Mouse (Mus musculus): ENCODE results near the gene Hapln1. TPM values are rescaled to one million over a fixed set of nuclear protein-coding genes. Genes with fewer than 3 reads are reported as not detected.

Hapln1 gene
- 9.5 and 11.8 TPM in 2 replicates for polyA plus RNA-seq (2014; fragmentation: Nextera tagmentation; extraction: Ambion mirVana)

DNA sequence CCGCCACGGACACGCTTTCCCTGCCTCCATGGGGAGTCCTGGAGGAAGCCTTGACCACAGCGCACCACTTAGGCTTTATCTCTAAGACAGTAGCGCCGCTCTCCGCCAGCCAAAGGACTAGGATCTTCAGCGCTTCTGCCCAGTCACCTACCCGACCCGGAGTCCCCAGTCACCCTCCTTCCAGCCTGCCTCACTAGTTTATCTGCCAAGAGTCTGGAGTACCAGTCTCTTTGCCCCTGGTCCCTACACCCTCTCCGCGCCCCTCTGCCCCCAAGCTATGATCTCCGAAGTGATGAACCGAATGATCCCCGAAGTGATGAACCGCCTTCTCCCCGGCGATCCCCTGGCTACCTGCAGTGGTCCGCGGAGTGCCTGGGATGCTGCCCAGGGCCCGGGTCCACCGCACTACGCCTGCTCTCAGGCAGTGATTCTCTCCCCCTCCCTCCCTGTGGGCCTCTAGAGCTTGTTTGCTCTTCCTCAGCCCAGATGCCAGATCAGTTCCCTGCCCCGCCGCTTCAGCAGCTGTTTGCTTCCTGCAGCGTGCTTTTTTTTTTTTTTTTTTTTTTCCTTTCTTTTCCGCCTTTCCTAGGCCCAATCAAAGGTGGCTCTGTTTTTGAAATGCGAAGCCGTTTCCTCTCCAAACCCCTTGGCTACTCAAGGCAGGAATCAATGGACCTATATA is at the start of gene Hapln1:
Hapln1 (plus strand) TSS at position 592 of the 682 bp plus-strand sequence.
- Histone ChIP-seq H3K27ac (replicated peaks; ENCODE audit: low read depth, low read length) (peak within 1 kb of the TSS; percentile 65; the same call in 1 of the 2 replicates), H3K27me3 (ENCODE audit: control insufficient read depth, insufficient read depth, low read length) (no peaks in the 10 kb centered on the region), H3K4me2 (ENCODE audit: low read depth, low read length) (peak within 1 kb of the TSS; percentile 70), H3K4me3 (ENCODE audit: low read depth, low read length) (peak within 1 kb of the TSS; percentile 48), H3K9me3 (replicated peaks; ENCODE audit: control insufficient read depth, low read length) (no peaks in the 10 kb centered on the region), H3K4me1 (ENCODE audit: control insufficient read depth, insufficient read depth, low read length) (no peaks in the 10 kb centered on the region), H3K36me3 (replicated peaks; ENCODE audit: control insufficient read depth, insufficient read depth, low read depth, low read length) (no peaks in the 10 kb centered on the region), H3K9ac (replicated peaks; ENCODE audit: low read length) (peak within 1 kb of the TSS; percentile 61)
- WGBS = 2% methylated on average over 29 of the region's 29 CpGs
- ATAC-seq (replicated peaks; ENCODE audit: insufficient number of reproducible peaks, low FRiP score, low TSS enrichment, low read depth) (peak; percentile 81), DNase-seq (ENCODE audit: low spot score) (peak; percentile 77)

DNA sequence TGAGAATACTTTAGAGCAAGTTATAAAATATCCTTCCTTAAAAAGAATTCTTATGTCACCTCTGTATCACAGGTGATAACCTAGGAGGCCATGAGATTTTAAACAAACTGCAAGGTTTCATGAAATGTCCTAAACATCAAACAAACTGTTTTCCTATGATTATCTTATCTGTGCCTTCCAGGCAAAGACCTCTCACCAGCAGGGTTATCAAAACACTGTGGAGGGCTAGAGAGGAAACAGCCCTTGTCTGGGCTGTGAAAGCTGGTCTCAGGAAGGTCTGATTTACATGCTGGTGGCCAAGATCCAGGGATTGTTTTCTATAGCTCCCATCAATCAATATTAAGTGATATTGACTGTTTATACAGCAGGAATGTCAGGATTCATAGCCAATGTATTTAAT is 46.4 kb upstream of the Hapln1 start:
- H3K4me1 ChIP-seq (ENCODE audit: control insufficient read depth, insufficient read depth, low read length) = no peaks in the 10 kb centered on the region
- no peak overlapping the region for H3K4me2 ChIP-seq (ENCODE audit: low read depth, low read length)
- H3K27ac ChIP-seq (replicated peaks; ENCODE audit: low read depth, low read length) = no peak overlapping the region
- no peak overlapping the region for H3K4me3 ChIP-seq (ENCODE audit: low read depth, low read length)
- H3K36me3 ChIP-seq (replicated peaks; ENCODE audit: control insufficient read depth, insufficient read depth, low read depth, low read length) = no peaks in the 10 kb centered on the region
- H3K9ac ChIP-seq (replicated peaks; ENCODE audit: low read length) = no peak overlapping the region
- H3K27me3 ChIP-seq (ENCODE audit: control insufficient read depth, insufficient read depth, low read length) = no peaks in the 10 kb centered on the region
- no peaks in the 10 kb centered on the region for H3K9me3 ChIP-seq (replicated peaks; ENCODE audit: control insufficient read depth, low read length)
- no peak for ATAC-seq (replicated peaks; ENCODE audit: insufficient number of reproducible peaks, low FRiP score, low TSS enrichment, low read depth)
- DNase-seq (ENCODE audit: low spot score) = no peak

DNA sequence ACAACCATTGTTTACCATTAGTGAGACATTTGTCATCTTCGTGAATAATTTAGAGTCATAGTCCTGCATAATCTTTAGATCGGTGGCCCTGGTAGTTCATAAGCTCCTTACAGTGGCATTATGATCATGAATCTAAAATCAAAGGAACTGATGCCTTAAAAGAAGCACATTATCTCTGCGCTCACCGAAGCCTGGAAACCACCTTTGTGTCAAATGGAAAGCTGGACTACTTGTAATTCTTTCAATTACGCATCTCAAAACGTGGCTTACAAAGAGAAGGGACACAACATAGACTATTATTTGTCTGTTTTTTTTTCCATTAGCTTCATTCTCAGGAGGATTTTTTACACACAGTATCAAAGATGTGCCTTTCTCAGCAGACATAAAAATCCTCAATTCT is 45.9 kb upstream of the Hapln1 start:
- 76% methylated on average over 6 of the region's 6 CpGs for WGBS
- Histone ChIP-seq H3K9me3 (replicated peaks; ENCODE audit: control insufficient read depth, low read length) (no peaks in the 10 kb centered on the region), H3K4me2 (ENCODE audit: low read depth, low read length) (no peak overlapping the region), H3K9ac (replicated peaks; ENCODE audit: low read length) (no peak overlapping the region), H3K4me1 (ENCODE audit: control insufficient read depth, insufficient read depth, low read length) (no peaks in the 10 kb centered on the region), H3K27ac (replicated peaks; ENCODE audit: low read depth, low read length) (no peak overlapping the region), H3K27me3 (ENCODE audit: control insufficient read depth, insufficient read depth, low read length) (no peaks in the 10 kb centered on the region), H3K36me3 (replicated peaks; ENCODE audit: control insufficient read depth, insufficient read depth, low read depth, low read length) (no peaks in the 10 kb centered on the region), H3K4me3 (ENCODE audit: low read depth, low read length) (no peak overlapping the region)
- DNase-seq (ENCODE audit: low spot score) (no peak), ATAC-seq (replicated peaks; ENCODE audit: insufficient number of reproducible peaks, low FRiP score, low TSS enrichment, low read depth) (no peak)

DNA sequence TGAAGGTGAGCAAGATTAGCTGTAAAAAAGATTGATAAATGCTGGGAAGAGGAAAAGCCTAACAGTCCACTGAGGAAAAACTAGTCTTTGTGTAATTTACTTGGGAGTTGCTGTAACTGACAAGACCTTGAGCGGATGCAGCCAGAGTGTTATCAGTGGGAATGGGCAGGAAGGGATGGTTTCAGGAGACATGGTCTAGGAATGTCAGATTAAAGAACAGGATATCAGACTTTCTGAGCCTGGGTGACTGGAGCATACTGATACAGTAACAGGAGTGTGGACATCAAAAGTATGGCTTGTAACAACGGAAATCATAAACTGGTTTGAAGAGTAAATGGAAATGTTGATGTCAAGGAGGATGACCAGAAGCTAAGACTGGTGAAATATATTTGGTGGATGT is 43.0 kb upstream of the Hapln1 start:
- no peak overlapping the region for H3K27ac ChIP-seq (replicated peaks; ENCODE audit: low read depth, low read length)
- no peak overlapping the region for H3K4me2 ChIP-seq (ENCODE audit: low read depth, low read length)
- no peak overlapping the region for H3K4me3 ChIP-seq (ENCODE audit: low read depth, low read length)
- no peaks in the 10 kb centered on the region for H3K36me3 ChIP-seq (replicated peaks; ENCODE audit: control insufficient read depth, insufficient read depth, low read depth, low read length)
- ATAC-seq (replicated peaks; ENCODE audit: insufficient number of reproducible peaks, low FRiP score, low TSS enrichment, low read depth) (no peak), DNase-seq (ENCODE audit: low spot score) (no peak)
- WGBS = 81% methylated on average over 2 of the region's 2 CpGs
- H3K9ac ChIP-seq (replicated peaks; ENCODE audit: low read length) = no peak overlapping the region
- no peaks in the 10 kb centered on the region for H3K4me1 ChIP-seq (ENCODE audit: control insufficient read depth, insufficient read depth, low read length)
- H3K9me3 ChIP-seq (replicated peaks; ENCODE audit: control insufficient read depth, low read length) = no peaks in the 10 kb centered on the region
- H3K27me3 ChIP-seq (ENCODE audit: control insufficient read depth, insufficient read depth, low read length) = no peaks in the 10 kb centered on the region

DNA sequence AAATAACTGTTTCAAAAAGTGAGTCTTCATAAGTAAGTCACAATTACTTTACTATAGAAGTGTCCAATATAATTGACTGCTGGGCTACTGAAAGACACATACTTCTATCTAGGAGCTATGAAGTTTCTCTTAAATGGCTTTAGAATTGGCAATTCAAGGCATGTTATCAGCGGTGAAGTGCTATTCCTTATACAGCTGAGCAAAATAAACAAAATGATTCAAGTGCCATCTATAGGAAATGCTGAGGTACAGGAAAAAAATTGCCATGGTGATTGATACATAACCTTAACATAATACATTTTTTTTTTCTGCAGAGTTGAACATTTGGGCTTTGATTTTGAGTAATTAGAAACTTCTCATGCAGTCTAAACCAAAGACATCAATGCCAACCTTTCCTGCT is 40.2 kb upstream of the Hapln1 start:
- WGBS = 77% methylated on average over 1 of the region's 1 CpGs

DNA sequence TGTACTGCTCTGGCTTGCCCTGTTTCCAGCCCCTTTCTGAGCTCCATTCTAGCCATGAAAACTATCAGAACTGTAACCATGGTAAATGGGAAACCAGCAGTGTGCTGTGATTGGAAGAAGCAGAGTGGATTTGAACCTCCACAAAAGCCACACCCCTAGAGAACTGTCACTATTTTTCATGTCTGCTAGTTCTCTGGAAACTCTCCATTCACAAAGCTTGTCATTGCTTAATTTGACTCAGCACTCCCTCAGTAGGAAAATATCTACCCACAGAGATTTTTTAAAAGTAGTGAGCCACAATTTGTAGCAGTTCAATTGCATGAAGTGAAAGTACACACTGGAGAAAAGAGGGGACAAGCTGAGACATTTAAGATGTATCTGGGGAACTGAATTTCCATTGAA is 18.1 kb upstream of the Hapln1 start:
- no peaks in the 10 kb centered on the region for H3K36me3 ChIP-seq (replicated peaks; ENCODE audit: control insufficient read depth, insufficient read depth, low read depth, low read length)
- no peak overlapping the region for H3K4me3 ChIP-seq (ENCODE audit: low read depth, low read length)
- no peaks in the 10 kb centered on the region for H3K27me3 ChIP-seq (ENCODE audit: control insufficient read depth, insufficient read depth, low read length)
- ATAC-seq (replicated peaks; ENCODE audit: insufficient number of reproducible peaks, low FRiP score, low TSS enrichment, low read depth) = no peak
- DNase-seq (ENCODE audit: low spot score) = no peak
- no peak overlapping the region for H3K4me2 ChIP-seq (ENCODE audit: low read depth, low read length)
- H3K27ac ChIP-seq (replicated peaks; ENCODE audit: low read depth, low read length) = no peak overlapping the region
- no peak overlapping the region for H3K9ac ChIP-seq (replicated peaks; ENCODE audit: low read length)
- H3K9me3 ChIP-seq (replicated peaks; ENCODE audit: control insufficient read depth, low read length) = no peaks in the 10 kb centered on the region
- H3K4me1 ChIP-seq (ENCODE audit: control insufficient read depth, insufficient read depth, low read length) = no peaks in the 10 kb centered on the region

More for the DNA sequence above, 40.2 kb upstream of the Hapln1 start:
- Histone ChIP-seq H3K36me3 (replicated peaks; ENCODE audit: control insufficient read depth, insufficient read depth, low read depth, low read length) (no peaks in the 10 kb centered on the region), H3K27me3 (ENCODE audit: control insufficient read depth, insufficient read depth, low read length) (no peaks in the 10 kb centered on the region), H3K9me3 (replicated peaks; ENCODE audit: control insufficient read depth, low read length) (no peaks in the 10 kb centered on the region), H3K9ac (replicated peaks; ENCODE audit: low read length) (no peak overlapping the region), H3K4me2 (ENCODE audit: low read depth, low read length) (no peak overlapping the region), H3K4me1 (ENCODE audit: control insufficient read depth, insufficient read depth, low read length) (no peaks in the 10 kb centered on the region), H3K27ac (replicated peaks; ENCODE audit: low read depth, low read length) (no peak overlapping the region), H3K4me3 (ENCODE audit: low read depth, low read length) (no peak overlapping the region)
- ATAC-seq (replicated peaks; ENCODE audit: insufficient number of reproducible peaks, low FRiP score, low TSS enrichment, low read depth) = no peak
- DNase-seq (ENCODE audit: low spot score) = no peak

DNA sequence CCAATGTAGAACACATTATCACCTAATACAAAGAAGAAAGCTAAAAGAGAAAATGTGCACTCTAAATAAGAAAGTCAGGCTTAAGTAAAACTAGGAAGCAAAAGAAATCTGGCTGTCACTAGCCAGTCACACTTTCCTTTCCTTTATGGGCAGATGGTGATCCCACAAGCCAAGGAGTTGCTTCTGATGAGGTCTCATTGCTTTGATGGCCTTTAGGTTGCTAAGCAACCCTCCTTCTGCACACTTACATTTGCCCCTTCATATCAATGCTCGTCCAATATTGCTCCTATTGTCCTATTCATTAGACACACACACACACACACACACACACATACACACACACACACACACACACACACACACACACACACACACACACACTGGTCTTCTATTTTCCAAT is 10.9 kb upstream of the Hapln1 start:
- Histone ChIP-seq H3K4me2 (ENCODE audit: low read depth, low read length) (no peak overlapping the region), H3K4me1 (ENCODE audit: control insufficient read depth, insufficient read depth, low read length) (no peaks in the 10 kb centered on the region), H3K27me3 (ENCODE audit: control insufficient read depth, insufficient read depth, low read length) (no peaks in the 10 kb centered on the region), H3K9me3 (replicated peaks; ENCODE audit: control insufficient read depth, low read length) (no peaks in the 10 kb centered on the region), H3K27ac (replicated peaks; ENCODE audit: low read depth, low read length) (no peak overlapping the region), H3K4me3 (ENCODE audit: low read depth, low read length) (no peak overlapping the region), H3K9ac (replicated peaks; ENCODE audit: low read length) (no peak overlapping the region), H3K36me3 (replicated peaks; ENCODE audit: control insufficient read depth, insufficient read depth, low read depth, low read length) (no peaks in the 10 kb centered on the region)
- 38% methylated on average over 1 of the region's 1 CpGs for WGBS
- DNase-seq (ENCODE audit: low spot score) = no peak
- ATAC-seq (replicated peaks; ENCODE audit: insufficient number of reproducible peaks, low FRiP score, low TSS enrichment, low read depth) = no peak

DNA sequence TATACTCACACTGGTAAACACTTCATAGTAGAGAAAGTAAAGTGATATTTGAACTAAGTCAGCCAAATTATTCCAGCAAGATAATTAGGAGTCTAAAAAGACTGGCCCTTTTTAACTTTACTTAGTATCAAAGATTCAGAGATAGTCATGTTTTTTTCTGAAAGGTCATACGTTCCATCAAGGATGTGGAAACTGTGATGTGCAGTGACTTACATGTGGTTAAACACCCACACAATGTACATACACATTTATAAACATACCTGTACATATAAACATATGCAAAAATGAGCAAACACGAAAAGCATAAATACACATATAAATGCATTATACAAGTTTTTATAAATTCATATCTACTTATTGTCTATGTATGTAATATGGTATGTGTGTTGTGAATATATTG is 9.2 kb upstream of the Hapln1 start:
- H3K4me1 ChIP-seq (ENCODE audit: control insufficient read depth, insufficient read depth, low read length) = no peaks in the 10 kb centered on the region
- H3K4me2 ChIP-seq (ENCODE audit: low read depth, low read length) = no peak overlapping the region
- no peak overlapping the region for H3K4me3 ChIP-seq (ENCODE audit: low read depth, low read length)
- DNase-seq (ENCODE audit: low spot score) = no peak
- H3K36me3 ChIP-seq (replicated peaks; ENCODE audit: control insufficient read depth, insufficient read depth, low read depth, low read length) = no peaks in the 10 kb centered on the region
- H3K9ac ChIP-seq (replicated peaks; ENCODE audit: low read length) = no peak overlapping the region
- H3K9me3 ChIP-seq (replicated peaks; ENCODE audit: control insufficient read depth, low read length) = no peaks in the 10 kb centered on the region
- no peak for ATAC-seq (replicated peaks; ENCODE audit: insufficient number of reproducible peaks, low FRiP score, low TSS enrichment, low read depth)
- no peak overlapping the region for H3K27ac ChIP-seq (replicated peaks; ENCODE audit: low read depth, low read length)
- no peaks in the 10 kb centered on the region for H3K27me3 ChIP-seq (ENCODE audit: control insufficient read depth, insufficient read depth, low read length)
- 86% methylated on average over 2 of the region's 2 CpGs for WGBS
